Mouse (Mus musculus) liver, postnatal 0 days (tissue): Measurements from ENCODE around the gene Gm20388. TPM values are rescaled to one million over a fixed set of nuclear protein-coding genes. Genes with fewer than 3 reads are reported as not detected.

Experiments
- ATAC-seq: fragments of 200-750 bp; cut with Nextera tagmentation; 2 replicates; pipeline ENCODE4 v1.8.0; 2017; ENCODE audit warnings: mild to moderate bottlenecking, moderate library complexity
- DNase-seq: peaks from one replicate; pipeline ENCODE4 v3.0.0-alpha.2; 2016
- H3K27ac ChIP-seq: fragments of 300-500 bp; sonication (generic); 2 replicates; pipeline ENCODE4 v1.5.1; 2014; ENCODE audit warnings: antibody characterized with exemption, moderate library complexity, mild to moderate bottlenecking, low read depth
- H3K27me3 ChIP-seq: fragments of 300-500 bp; sonication (generic); 2 replicates; pipeline ENCODE4 v1.6.1; 2014; ENCODE audit warnings: low read length, control low read depth, mixed read lengths; ENCODE audit not compliant: insufficient read depth
- H3K36me3 ChIP-seq: fragments of 300-500 bp; sonication (generic); replicated peaks from 2 replicates; pipeline ENCODE4 v1.6.1; 2014; ENCODE audit warnings: mild to moderate bottlenecking, control low read depth, low read length, moderate library complexity, mixed read lengths; ENCODE audit not compliant: insufficient read depth
- H3K4me1 ChIP-seq: fragments of 300-500 bp; sonication (generic); 2 replicates; pipeline ENCODE4 v1.6.1; 2014; ENCODE audit warnings: antibody characterized with exemption, mild to moderate bottlenecking, control low read depth; ENCODE audit not compliant: insufficient read depth
- H3K4me2 ChIP-seq: fragments of 300-500 bp; sonication (generic); 2 replicates; pipeline ENCODE4 v1.6.1; 2014; ENCODE audit warnings: low read depth, mild to moderate bottlenecking, low read length, moderate library complexity, mixed read lengths
- H3K4me3 ChIP-seq: fragments of 300-500 bp; sonication (generic); 2 replicates; pipeline ENCODE4 v1.5.1; 2014; ENCODE audit warnings: low read depth, low read length
- H3K9ac ChIP-seq: fragments of 300-500 bp; sonication (generic); replicated peaks from 2 replicates; pipeline ENCODE4 v1.6.1; 2014; ENCODE audit warnings: mild to moderate bottlenecking, moderate library complexity
- H3K9me3 ChIP-seq: fragments of 300-500 bp; sonication (generic); 2 replicates; pipeline ENCODE4 v1.6.1; 2016; ENCODE audit warnings: mild to moderate bottlenecking, control low read depth, low read length, mixed read lengths
- CTCF ChIP-seq: sonication (generic); IDR thresholded peaks from 2 replicates; pipeline ENCODE4 v1.5.1; 2016; ENCODE audit warnings: antibody characterized with exemption, low read depth
- EP300 ChIP-seq: IDR thresholded peaks from 2 replicates; pipeline ENCODE4 v1.6.1; 2016; ENCODE audit warnings: antibody characterized with exemption, low read depth, mild to moderate bottlenecking
- WGBS: fragments of 180-500 bp; shearing (Covaris S2); extraction: QIAGEN DNeasy Blood & Tissue Kit; methylation state at CpG from one replicate; pipeline ENCODE4 v1.1.7; 2014; ENCODE audit not compliant: insufficient replicate concordance; 5-methylcytosine and 5-hydroxymethylcytosine counted together
- polyA plus RNA-seq: library from polyadenylated mRNA; unstranded; fragments of >200 nt; fragmentation: Nextera tagmentation; extraction: Ambion mirVana; gene quantifications from 2 replicates; pipeline ENCODE4 v1.2.1, GENCODE M21; 2015

The Gm20388 gene
- polyA plus RNA-seq, 1 experiment from 2014 or later: not detected

DNA sequence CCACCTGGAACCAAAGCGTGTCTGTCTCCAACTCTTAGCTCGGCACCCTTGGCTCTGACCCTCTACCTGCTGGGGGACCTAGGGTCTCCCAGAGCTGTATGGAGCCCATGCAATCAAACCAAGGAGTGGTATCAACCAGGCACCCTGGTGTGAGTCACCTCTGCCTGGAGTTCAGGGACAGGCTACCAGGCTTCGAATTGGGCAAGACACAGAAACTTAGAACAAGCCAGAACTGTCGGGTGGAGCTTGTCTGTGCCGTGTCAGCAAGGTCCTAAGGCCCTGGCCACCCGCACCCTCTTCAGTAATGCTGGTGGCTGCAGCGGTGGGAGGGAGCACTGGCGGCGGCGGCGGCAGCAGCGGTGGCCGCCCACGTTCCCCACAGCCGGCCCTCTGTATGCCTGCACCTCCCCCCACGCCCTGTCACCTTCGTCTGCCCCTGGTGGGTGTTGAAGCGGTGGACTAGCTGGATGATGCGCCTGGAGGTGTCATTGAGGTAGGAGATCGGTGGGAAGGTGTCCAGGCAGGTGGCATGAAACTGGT lies 2526.0 kb downstream of the Gm20388 start:
- ATAC-seq (no peak), DNase-seq (no peak)
- Histone ChIP-seq H3K4me1 (peaks cover 21% of the 10 kb centered on the region), H3K27ac (no peak overlapping the region), H3K27me3 (no peaks in the 10 kb centered on the region), H3K36me3 (peaks cover 26% of the 10 kb centered on the region), H3K4me2 (peak overlapping the region; percentile 44), H3K9me3 (no peaks in the 10 kb centered on the region), H3K4me3 (no peak overlapping the region), H3K9ac (no peak overlapping the region)
- WGBS: 62% methylated on average over 20 of the region's 20 CpGs
- TF ChIP-seq CTCF (no peak), EP300 (no peak)

DNA sequence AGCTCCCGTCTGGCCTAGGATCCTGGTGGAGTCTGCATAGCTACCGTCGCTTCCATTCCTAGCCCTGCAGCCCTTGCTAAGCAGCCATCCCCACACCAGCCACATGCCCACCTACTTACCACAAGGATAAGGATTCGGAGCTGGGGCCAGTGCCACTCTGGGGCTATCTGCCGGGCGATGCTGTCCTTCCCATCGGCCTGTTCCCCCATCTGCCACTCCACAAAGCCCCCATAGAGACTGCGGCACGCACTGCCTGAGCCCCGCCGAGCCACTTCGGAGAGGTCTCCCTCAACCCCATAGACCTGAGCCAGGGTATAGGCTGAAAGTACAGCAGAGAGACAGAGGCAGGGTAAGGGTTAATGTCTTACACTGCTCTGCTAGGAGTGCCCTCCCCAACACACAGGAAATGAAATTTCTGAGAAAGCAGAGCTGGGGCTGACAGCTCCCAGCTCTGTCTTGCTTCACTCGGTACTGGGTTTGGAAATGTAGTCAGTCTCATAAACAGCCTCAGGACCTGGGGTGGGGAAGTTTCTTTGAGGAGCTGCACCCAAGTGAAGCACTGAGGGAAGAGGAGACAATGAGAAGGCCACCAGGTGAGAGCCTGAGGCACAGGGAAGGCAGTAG lies 2527.2 kb downstream of the Gm20388 start:
- Histone ChIP-seq H3K4me1 (peaks cover 16% of the 10 kb centered on the region), H3K9me3 (no peaks in the 10 kb centered on the region), H3K4me3 (peak overlapping the region; percentile 19; the same call in 1 of the 2 replicates), H3K36me3 (peaks cover 26% of the 10 kb centered on the region), H3K27me3 (no peaks in the 10 kb centered on the region), H3K4me2 (peak overlapping the region; percentile 44), H3K9ac (no peak overlapping the region), H3K27ac (peak overlapping the region; percentile 31)
- ATAC-seq (peak; percentile 12; the same call in 1 of the 2 replicates), DNase-seq (no peak)
- no peak for TF ChIP-seq CTCF
- TF ChIP-seq EP300: no peak
- WGBS: 78% methylated on average over 13 of the region's 13 CpGs

DNA sequence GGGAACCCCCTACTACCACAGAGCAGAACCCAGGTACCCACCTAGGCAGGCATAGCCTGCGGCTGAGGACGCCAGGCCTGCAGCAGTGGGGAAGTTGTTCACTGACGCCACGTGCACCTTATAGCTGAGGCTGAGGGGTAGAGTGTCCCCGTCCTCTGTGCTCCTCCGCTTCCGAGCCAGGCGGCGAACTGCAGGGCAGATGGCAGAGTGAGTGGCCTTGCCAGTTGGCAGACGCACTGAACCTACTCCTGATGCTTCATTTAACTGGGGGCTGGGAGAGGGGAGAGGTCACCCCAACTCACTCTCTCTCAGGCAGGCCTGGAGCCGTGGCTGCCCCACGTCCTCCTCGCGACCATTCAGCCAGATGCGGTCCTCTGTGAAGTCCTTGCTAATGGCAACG lies 2528.7 kb downstream of the Gm20388 start:
- H3K27me3 ChIP-seq: no peaks in the 10 kb centered on the region
- 85% methylated on average over 16 of the region's 16 CpGs for whole genome bisulfite sequencing
- H3K36me3 ChIP-seq: peaks cover 23% of the 10 kb centered on the region
- H3K4me3 ChIP-seq: no peak overlapping the region
- no peak overlapping the region for H3K27ac ChIP-seq
- H3K9ac ChIP-seq: no peak overlapping the region
- no peak overlapping the region for H3K4me2 ChIP-seq
- no peak for DNase-seq
- no peak for TF ChIP-seq EP300
- TF ChIP-seq CTCF: no peak
- H3K9me3 ChIP-seq: no peaks in the 10 kb centered on the region
- H3K4me1 ChIP-seq: peaks cover 12% of the 10 kb centered on the region
- no peak for ATAC-seq

DNA sequence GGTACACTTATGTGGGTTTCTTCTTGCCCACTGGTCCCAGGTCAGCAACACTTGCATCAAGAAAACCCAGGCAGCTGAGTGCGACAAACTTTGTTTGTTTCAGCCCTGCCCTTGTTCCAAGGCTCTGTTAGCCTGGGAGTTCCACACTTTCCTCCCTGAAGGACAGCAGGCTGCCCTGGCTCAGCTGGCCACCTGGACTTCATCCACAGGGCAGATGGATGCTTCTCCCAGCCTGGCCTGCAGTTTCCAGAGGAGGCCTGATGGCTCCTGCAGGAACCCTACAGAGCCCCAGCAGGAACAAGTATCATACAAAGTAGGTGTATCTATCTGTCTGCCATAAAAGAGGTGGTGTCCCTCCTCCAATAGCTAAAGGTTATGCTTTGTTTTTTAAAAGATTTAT lies 2530.7 kb downstream of the Gm20388 start:
- no peaks in the 10 kb centered on the region for H3K9me3 ChIP-seq
- ATAC-seq (no peak), DNase-seq (no peak)
- H3K4me3 ChIP-seq: no peak overlapping the region
- WGBS: 78% methylated on average over 1 of the region's 1 CpGs
- no peaks in the 10 kb centered on the region for H3K27me3 ChIP-seq
- no peak overlapping the region for H3K9ac ChIP-seq
- H3K27ac ChIP-seq: no peak overlapping the region
- H3K4me1 ChIP-seq: peaks cover 29% of the 10 kb centered on the region
- no peak overlapping the region for H3K4me2 ChIP-seq
- H3K36me3 ChIP-seq: peaks cover 14% of the 10 kb centered on the region
- TF ChIP-seq EP300 (no peak), CTCF (no peak)

DNA sequence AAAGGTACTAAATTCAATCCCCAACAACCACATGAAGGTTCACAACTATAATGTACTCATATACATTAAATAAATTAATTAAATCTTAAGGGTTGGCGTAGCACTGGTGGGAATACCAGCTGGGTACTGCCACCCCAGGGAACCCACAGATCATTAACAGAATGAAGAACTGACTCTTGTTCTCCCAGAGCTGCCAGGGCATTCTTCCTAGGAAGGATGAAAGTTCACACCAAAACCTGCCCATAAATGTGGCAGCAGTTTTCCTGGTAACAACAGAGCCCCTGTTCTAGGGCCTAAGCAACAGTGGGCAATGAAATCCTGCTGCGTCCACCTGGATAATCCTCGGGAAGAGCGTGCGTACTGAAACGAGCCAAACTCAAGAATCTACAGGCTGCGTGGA lies 2531.7 kb downstream of the Gm20388 start:
- H3K4me2 ChIP-seq: peak overlapping the region; percentile 100
- H3K9ac ChIP-seq: peak overlapping the region; percentile 73
- H3K27ac ChIP-seq: 0 out of 2 replicates have a peak overlapping the region, but pooled peaks have one; percentile 69
- 26% methylated on average over 7 of the region's 7 CpGs for WGBS
- H3K27me3 ChIP-seq: no peaks in the 10 kb centered on the region
- DNase-seq (no peak), ATAC-seq (no peak)
- H3K36me3 ChIP-seq: peaks cover 10% of the 10 kb centered on the region; the same call in 1 of the 2 replicates
- TF ChIP-seq EP300 (no peak), CTCF (no peak)
- peak overlapping the region; percentile 70 for H3K4me3 ChIP-seq
- no peaks in the 10 kb centered on the region for H3K9me3 ChIP-seq
- H3K4me1 ChIP-seq: peaks cover 29% of the 10 kb centered on the region

DNA sequence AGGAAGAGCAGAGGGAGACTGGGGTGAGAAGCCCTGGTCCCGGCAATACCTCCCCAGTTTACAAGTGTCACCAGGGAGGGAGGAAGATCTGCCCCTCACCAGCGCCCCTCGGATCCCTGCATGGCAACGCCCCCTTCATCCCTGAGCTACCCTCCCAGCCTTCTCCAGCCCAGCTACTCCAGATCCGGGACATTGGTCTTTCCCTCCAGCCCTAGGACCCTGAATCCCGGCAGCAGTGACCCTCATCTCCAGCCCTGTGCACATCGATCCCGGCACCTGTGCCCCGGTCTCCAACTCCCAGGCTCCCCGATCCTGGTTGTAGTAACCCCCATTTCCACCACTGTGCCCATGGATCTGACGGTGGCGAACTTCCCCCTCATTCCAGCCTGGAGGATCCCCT lies 2532.1 kb downstream of the Gm20388 start:
- no peaks in the 10 kb centered on the region for H3K9me3 ChIP-seq
- DNase-seq: no peak
- 2% methylated on average over 12 of the region's 12 CpGs for WGBS
- H3K27ac ChIP-seq: peak overlapping the region; percentile 69
- H3K4me1 ChIP-seq: peaks cover 29% of the 10 kb centered on the region
- peak overlapping the region; percentile 100 for H3K4me2 ChIP-seq
- peak overlapping the region; percentile 73 for H3K9ac ChIP-seq
- TF ChIP-seq EP300: no peak
- no peak for TF ChIP-seq CTCF
- H3K4me3 ChIP-seq: peak overlapping the region; percentile 70
- peaks cover 9% of the 10 kb centered on the region; the same call in 1 of the 2 replicates for H3K36me3 ChIP-seq
- no peaks in the 10 kb centered on the region for H3K27me3 ChIP-seq
- no peak for ATAC-seq
